ENCODE assay signal across 19 mouse cellular contexts in the genomic region with DNA sequence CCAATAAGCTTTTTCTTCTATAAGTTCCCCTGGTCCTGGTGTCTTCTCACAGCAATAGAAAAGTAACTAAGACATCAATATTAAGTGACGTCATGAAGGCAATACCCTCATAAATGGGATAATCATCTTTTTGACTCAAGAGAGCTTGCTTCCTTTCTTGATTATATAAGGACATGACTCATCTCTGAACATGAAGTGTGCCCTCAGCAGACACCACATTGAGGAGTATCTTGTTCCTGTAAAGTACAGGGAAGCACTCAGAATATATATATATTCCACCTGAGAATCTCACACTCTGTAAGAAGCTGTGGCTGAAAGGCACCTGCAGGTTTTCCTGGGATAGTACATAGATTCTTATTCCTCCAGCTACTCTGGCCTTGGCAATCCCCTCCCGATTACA. TPM values are rescaled to one million over a fixed set of nuclear protein-coding genes. Genes with fewer than 3 reads are reported as not detected.
"Had no signal": no experiment of that assay in that cellular context is flagged by ENCODE, and none has a peak within 500 bp of the region (broad histone marks: within the 10 kb centered on the region; RNA-seq: fewer than 3 reads in every experiment).

No protein-coding gene starts in this region.

- H3K27me3 ChIP-seq: midbrain, embryonic 12.5 days; neural tube, embryonic 13.5 days; neural tube, embryonic 15.5 days; stomach, embryonic 15.5 days had no signal

- H3K4me3 ChIP-seq: midbrain, embryonic 10.5 days; midbrain, embryonic 12.5 days; myocyte; neural tube, embryonic 13.5 days; neural tube, embryonic 15.5 days; stomach, embryonic 15.5 days had no signal

- H3K9ac ChIP-seq: lung, embryonic 14.5 days; midbrain, embryonic 12.5 days; neural tube, embryonic 13.5 days; neural tube, embryonic 15.5 days; stomach, embryonic 15.5 days had no signal

- DNase-seq: lung, adult 18-20 months; lung, embryonic 14.5 days; lung, postnatal 10 days; lung, postnatal 4 days; midbrain, embryonic 14.5 days; right cerebral cortex, postnatal 14 days; thymus, postnatal 14 days; thymus, postnatal 36 days had no signal

- H3K4me1 ChIP-seq: midbrain, embryonic 10.5 days; midbrain, embryonic 12.5 days; neural tube, embryonic 13.5 days; neural tube, embryonic 15.5 days; stomach, embryonic 15.5 days had no signal

- ATAC-seq: midbrain, embryonic 16.5 days had no signal

- H3K4me2 ChIP-seq: lung, embryonic 14.5 days; midbrain, embryonic 12.5 days; neural tube, embryonic 13.5 days; neural tube, embryonic 15.5 days; stomach, embryonic 15.5 days had no signal

- H3K9me3 ChIP-seq: neural tube, embryonic 15.5 days; stomach, embryonic 15.5 days had no signal

- H3K27ac ChIP-seq: midbrain, embryonic 10.5 days; midbrain, embryonic 12.5 days; neural tube, embryonic 13.5 days; neural tube, embryonic 15.5 days; stomach, embryonic 15.5 days; stomach, postnatal 0 days had no signal

RNA-seq across cellular contexts. Expression of a gene that starts 17.1 kb away (rescaled TPM):
- total RNA-seq: megakaryocyte, adult 5-6 weeks; megakaryocyte-erythroid progenitor cell, adult 5-6 weeks had no signal
- polyA plus RNA-seq: myocyte; thymus, postnatal 0 days had no signal
